Mouse (Mus musculus): ENCODE data around the gene Fktn.

- TF ChIP-seq POLR2A (IDR thresholded peaks at IDR 0.05; ENCODE audit: low read depth, low read length): no peak
- no peak for TF ChIP-seq CTCF (IDR thresholded peaks at IDR 0.05; ENCODE audit: extremely low read depth, insufficient read depth, insufficient read length, insufficient replicate concordance)
Observed at GRCm38 (mm10) chr4:53798896-53799676, 85.3 kb downstream of the Fktn start.

Measured in spleen, adult 2 months (tissue).